Mouse (Mus musculus) mammary gland, adult 2 months (tissue): Measurements from ENCODE around the gene 4931406P16Rik. TPM values are rescaled to one million over a fixed set of nuclear protein-coding genes. Genes with fewer than 3 reads are reported as not detected.

Experiments
- polyA plus RNA-seq: library from polyadenylated mRNA; depleted of rRNA; stranded (reverse); fragments of >200 nt; gene quantifications from 2 replicates; pipeline ENCODE4 v1.2.3, GENCODE M21; 2012; ENCODE audit warnings: low replicate concordance; rRNA removed

4931406P16Rik gene
- 36.6 and 37.0 TPM in 2 replicates for polyA plus RNA-seq

GRCm38 (mm10) chr7:34313443-34313875 lies at the start of gene 4931406P16Rik:
Gene 4931406P16Rik (minus strand): TSS chr7:34313551.

GRCm38 (mm10) chr7:34250738-34251137 lies 62.6 kb downstream of the 4931406P16Rik start, which contains the start of gene Gm6096:
Gene Gm6096 (plus strand): TSS chr7:34251038.

DNA sequence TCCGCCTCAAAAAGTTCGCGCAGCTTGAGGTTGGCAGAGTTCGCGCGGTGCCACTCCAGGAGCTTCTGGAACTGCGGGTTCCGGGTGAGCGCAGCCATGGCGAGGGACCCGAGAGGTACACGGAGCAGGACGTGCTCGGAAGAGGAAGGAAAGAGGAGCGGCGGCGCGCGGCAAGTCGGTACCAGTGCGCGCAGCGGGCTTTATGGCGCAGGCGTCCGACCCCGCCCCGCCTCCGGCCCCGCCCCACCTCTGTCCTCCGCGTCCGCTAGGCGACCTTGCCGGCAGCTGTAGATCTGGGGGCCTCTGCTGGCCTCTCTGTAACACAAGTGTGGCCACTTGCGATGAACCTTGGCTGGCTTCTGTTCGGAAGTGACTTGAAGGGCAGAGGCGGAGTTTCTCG lies 83.2 kb downstream of the 4931406P16Rik start, which contains the start of gene Gpi1:
Gene Gpi1, minus strand, starts transcription at position 221 of the 400 bp plus-strand sequence.

DNA sequence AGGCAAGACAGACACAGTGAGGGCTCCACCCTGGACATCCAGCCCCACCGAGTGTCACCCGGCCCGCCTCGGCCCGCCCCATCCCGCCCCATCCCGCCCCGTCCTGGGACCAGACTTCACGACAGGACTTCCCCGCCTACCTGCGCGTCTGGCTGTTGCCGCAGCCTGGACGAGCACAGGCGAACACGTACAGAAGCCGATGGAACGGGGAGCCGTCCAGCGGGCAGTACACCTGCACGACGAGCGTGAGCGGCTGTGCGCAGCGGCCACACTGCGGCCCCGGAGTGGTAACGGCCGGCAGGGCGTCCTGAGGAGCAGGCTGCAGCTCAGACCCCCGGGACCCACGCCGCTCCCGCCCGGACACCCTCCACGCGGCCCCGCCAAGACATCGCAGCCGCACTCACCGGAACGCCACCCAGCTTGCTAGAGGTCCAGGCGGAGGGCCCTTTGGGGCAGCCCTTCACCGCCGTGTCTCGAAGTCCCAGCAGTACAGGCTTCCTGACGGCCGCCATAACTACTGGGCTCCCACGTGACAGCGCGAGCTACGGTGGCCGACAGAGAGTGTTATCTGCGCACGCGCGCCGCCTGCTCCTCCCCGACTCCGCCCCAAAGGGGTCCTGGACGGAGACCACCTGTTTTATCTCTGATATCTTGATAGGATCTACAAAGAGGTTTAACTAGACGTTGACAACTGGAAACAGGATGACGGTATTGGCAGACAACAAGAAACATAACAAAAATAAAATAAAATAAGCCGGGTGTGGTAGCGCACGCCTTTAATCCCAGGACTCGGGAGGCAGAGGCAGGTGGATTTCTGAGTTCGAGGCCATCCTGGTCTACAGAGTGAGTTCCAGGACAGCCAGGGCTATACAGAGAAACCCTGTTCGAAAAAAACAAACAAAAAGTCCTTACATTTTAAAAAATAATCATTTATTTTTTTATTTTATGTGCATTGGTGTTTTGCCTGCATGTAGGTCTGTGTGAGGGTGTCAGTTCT lies 116.9 kb downstream of the 4931406P16Rik start, which contains the start of gene Pdcd2l:
Gene Pdcd2l, minus strand, starts transcription at position 530 of the 997 bp plus-strand sequence.

Other genes with a start within 250 kb of the 4931406P16Rik start
- not detected in 2 replicates for gene Scgb1b30, start 218.1 kb downstream of the 4931406P16Rik start, polyA plus RNA-seq
- 21.3 and 25.2 TPM in 2 replicates for gene Wtip, start 180.3 kb downstream of the 4931406P16Rik start, polyA plus RNA-seq
- 20.0 and 55.9 TPM in 2 replicates for gene Uba2, start 144.0 kb downstream of the 4931406P16Rik start, polyA plus RNA-seq
- gene Pdcd2l, start 116.9 kb downstream of the 4931406P16Rik start, polyA plus RNA-seq = 22.7 and 24.0 TPM in 2 replicates
- 341 and 453 TPM in 2 replicates for gene Gpi1, start 83.2 kb downstream of the 4931406P16Rik start, polyA plus RNA-seq
- not detected in 2 replicates for gene Gm6096, start 62.5 kb downstream of the 4931406P16Rik start, polyA plus RNA-seq
- gene Lsm14a, start 79.8 kb upstream of the 4931406P16Rik start, polyA plus RNA-seq = 30.6 and 63.9 TPM in 2 replicates